Mouse (Mus musculus): ENCODE data around the gene Dnase2b.

Dnase2b gene

DNA sequence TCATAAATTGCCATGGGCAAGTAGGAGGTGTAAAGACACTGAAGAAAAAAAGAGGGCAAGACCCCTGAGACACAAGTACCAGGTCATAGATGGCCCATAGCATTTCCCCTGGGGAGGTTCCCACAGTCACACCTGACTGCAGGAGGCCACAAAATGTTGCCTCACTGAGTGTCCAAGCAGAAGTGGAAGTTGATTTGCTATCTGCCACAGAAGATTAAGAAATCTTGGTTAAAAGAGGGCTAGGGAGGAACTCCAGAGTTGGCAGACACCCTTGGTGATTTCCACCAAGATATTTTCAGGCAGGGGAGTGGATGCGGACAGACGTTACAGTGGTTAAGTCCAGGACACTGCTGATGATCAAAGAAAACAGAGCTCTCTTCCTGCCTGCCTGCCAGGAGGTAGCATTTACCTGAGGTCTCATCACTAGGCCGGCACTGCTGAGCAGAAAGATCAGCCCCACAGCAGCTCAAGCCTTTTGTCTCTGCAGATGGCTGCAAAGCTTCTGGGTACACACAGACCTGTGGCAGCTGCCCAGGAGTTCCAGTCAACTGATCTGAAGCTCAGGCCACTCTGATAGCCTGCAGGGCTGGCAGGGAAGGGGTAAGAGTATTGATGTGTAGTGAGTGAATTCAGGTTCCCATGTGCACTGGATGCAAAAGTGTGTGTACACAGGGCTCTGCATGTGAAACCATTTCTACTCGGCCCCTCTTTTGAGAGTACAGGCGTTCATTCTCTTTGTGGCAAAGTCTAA, 1.3 kb upstream of the Dnase2b start:
- no peak for DNase-seq (ENCODE audit: inconsistent ontology term)

DNA sequence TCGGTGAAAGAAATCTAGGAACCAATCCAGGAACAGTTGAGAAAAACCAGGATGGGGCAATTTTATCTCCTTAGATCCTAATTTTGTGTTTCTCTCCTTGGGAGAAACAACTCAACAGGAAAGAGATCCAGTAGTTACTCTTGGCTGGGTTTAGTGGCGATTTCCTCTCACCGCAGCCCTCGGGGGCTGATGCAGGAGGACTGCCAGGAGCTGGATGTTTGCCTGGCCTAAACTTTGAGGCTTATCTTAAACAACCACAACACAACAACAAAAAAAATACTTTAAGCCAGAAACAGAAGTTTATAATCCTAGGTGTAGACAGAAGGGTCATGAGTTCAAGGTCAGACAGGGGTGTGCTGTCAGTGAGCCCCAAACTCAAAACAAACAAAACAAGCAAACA, 3.6 kb downstream of the Dnase2b start:
- no peak for DNase-seq (ENCODE audit: inconsistent ontology term)

GRCm38 (mm10) chr3:146611261-146611660, 4.1 kb downstream of the Dnase2b start:
- DNase-seq (ENCODE audit: inconsistent ontology term): no peak

GRCm38 (mm10) chr3:146610322-146610721, 5.1 kb downstream of the Dnase2b start:
- no peak for DNase-seq (ENCODE audit: inconsistent ontology term)

DNA sequence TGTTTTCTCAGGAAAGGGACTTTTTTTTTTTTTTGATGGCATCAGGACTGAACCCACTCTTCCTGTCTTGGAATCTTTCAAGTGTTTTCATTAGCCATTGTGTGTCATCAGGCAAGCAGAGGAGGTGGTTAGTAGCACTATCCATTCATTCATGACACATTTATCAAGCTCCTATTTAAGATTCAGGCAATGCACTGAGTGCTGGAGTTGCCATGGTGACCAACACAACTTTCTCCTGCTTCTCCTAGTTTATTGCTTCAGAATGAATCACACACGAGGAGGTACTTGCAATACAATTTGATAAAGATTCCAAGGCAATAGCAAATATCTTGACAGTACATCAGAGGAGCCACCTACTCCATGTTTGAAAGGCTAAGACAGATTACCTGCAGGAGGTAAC, 8.0 kb downstream of the Dnase2b start:
- peak; percentile 79 for DNase-seq (ENCODE audit: inconsistent ontology term)

DNA sequence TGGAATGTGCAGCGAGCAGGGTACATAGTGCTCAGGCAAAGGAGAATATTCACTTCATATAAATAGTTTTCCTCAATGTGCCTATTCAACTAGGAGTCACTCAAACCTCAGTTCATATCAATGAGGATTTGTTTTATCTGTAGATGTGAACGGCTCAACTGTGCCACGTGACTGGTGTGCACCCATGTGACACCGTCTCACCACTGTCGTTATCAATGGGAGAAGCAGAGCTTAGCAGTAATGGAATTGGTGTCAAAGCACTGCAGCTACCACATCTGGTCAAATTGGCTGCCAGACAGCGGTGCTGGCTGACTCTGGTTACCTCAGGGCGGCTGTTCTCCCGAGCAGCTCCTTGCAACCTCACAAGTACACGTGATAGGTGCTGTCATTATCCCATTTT, 10.7 kb downstream of the Dnase2b start:
- no peak for DNase-seq (ENCODE audit: inconsistent ontology term)

DNA sequence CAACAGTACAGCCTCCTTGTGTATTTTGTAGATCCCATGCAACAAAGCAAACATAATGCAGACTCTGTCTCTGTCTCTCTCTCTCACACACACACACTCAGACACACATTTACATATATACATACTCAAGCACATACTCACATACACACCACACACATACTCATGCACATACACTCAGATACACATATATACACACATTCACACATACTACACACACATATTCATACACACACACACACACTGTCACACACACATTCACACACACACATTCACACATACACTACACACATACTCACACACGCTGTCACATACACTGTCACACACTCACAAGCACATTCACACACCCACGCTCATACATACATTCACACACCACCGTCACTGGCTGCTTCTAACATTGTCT, 12.9 kb downstream of the Dnase2b start:
- DNase-seq (ENCODE audit: inconsistent ontology term): no peak

GRCm38 (mm10) chr3:146601205-146601604, 14.2 kb downstream of the Dnase2b start:
- no peak for DNase-seq (ENCODE audit: inconsistent ontology term)

DNA sequence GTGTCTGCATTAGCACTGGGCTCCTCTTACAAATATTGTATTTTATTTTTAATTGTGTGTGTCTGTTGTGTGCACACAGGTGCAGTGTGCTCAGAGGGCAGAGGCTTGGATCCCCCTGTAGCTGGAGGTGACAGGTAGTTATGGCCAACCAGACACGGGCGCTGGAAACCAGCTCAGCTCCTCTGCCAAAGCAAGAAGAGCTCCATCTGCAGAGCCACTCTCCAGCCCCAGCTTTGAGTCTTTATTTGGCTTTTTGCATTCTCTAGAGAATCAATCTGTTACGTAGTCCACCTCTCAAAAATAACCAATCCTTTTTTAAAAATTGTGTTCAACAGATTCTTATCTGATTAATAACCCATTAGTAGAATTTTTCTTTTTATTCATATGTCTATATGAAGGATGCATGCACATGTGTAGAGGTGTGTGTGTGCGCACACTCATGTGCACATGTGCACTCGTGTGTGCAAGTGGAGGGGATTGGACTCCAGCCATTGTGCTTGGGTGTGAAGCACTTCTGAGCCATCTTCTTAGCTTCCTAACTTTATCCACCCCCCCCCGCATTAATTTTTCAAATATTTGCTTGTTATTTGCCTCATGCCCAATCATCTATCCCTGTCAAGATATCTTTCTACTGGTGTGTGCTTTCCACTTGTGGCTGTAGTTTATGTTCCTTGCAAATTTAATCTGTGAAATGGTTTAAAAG, 16.0 kb downstream of the Dnase2b start:
- no peak for DNase-seq (ENCODE audit: inconsistent ontology term)

GRCm38 (mm10) chr3:146598411-146598810, 17.0 kb downstream of the Dnase2b start:
- no peak for DNase-seq (ENCODE audit: inconsistent ontology term)

DNA sequence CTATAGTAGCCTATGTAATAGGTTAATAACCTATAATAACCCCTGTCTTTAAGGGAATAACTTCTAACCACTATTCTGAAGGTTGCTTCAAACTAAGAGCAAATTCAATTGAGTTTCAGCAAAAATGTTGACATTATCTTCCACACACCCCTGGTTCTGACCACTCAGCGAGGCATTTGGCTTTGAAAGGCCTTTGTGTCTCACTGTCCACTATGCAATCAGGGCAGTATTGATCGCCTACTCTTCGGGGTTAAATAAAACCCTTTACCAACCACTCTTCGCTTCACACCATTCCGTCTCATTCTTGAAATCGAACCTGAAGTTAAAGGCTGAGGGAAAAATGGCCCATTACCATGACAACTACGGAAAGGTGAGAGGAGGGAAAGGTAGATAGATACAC, 18.5 kb downstream of the Dnase2b start:
- no peak for DNase-seq (ENCODE audit: inconsistent ontology term)

- DNase-seq (ENCODE audit: inconsistent ontology term): no peak
Measured at GRCm38 (mm10) chr3:146596387-146596786, 19.0 kb downstream of the Dnase2b start.

DNA sequence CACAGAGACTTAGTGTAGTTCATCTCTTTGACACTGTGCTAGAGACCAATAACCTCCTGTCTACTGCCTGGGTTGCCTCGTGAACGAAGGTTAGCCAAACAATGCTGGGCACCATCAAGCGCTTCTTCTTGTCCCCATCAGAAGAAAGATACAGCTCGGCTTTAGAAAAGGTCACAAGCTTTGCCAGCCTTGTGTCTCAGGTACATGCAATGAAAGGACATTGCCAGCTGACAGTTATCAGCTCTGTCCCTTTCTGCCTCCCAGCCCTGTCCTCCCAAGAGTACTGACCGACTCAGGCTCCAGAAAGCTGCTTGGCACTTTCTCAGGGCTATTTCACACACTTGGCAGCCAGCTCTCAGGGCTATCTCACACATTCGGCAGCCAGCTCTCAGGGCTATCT, 20.0 kb downstream of the Dnase2b start:
- DNase-seq (ENCODE audit: inconsistent ontology term): no peak

DNA sequence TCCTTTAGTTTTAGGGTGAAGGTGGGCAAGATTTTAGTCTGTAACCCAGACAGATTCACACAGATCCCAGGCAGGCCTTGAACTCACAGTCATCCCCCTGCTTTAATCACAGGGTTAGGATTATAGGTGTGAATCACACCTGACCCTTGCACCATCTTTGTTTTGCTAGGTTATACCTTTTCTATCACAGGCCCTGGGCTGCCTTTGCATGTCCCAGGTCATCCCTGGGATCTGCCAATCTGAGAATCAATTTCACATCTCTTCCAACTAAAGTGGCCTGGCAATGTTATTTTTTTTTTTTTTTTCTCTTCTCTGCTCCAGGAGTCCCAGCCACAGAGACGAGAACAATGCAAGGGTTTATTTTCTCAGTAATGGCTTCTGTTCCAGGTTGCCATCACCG, 23.8 kb downstream of the Dnase2b start:
- no peak for DNase-seq (ENCODE audit: inconsistent ontology term)

GRCm38 (mm10) chr3:146591159-146591558, 24.2 kb downstream of the Dnase2b start:
- no peak for DNase-seq (ENCODE audit: inconsistent ontology term)

GRCm38 (mm10) chr3:146589523-146589922, 25.9 kb downstream of the Dnase2b start:
- DNase-seq (ENCODE audit: inconsistent ontology term): no peak

DNA sequence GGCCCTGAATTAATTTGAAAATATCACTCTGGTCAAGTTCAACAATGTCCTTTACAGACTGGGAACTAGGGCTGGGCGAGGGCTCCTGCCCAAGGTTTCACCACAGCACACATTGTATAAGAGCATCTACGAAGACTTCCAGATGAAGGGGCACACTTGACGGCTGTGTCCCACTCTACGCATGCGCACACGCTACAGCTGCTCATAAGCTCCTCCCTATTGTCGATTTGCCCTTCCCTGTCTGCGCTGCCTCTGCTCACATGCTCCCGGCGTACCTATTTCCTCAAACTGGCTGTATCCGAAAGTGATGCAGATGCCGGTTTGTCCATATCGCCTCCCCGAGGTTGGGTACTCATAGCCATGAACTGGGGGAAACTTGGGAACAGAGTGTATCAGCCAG, 28.8 kb downstream of the Dnase2b start:
- DNase-seq (ENCODE audit: inconsistent ontology term): no peak

DNA sequence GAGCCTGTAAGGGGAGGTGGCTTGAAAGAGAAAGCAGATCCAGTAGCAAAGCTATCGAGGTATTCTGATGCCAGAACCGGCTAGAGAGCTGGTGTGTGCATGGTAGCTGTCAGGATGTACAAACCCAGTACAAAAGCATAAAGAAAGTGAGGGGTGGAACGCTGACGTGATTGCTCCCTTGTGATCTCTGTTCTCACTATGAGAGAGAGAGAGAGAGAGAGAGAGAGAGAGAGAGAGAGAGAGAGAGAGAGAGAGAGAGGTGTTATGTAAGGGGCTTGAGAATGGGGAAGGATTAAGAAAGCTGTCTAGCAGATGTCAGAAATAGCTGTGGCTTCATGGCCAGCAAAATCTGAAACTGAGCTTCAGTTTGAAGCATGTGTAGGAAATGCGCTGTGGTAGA, 31.5 kb downstream of the Dnase2b start:
- no peak for DNase-seq (ENCODE audit: inconsistent ontology term)

- no peak for DNase-seq (ENCODE audit: inconsistent ontology term)
Measured at GRCm38 (mm10) chr3:146583478-146583877, 31.9 kb downstream of the Dnase2b start.

GRCm38 (mm10) chr3:146580039-146580729, 35.2 kb downstream of the Dnase2b start:
- no peak for DNase-seq (ENCODE audit: inconsistent ontology term)

- DNase-seq (ENCODE audit: inconsistent ontology term): no peak
Measured at GRCm38 (mm10) chr3:146577591-146577990, 37.8 kb downstream of the Dnase2b start.

DNA sequence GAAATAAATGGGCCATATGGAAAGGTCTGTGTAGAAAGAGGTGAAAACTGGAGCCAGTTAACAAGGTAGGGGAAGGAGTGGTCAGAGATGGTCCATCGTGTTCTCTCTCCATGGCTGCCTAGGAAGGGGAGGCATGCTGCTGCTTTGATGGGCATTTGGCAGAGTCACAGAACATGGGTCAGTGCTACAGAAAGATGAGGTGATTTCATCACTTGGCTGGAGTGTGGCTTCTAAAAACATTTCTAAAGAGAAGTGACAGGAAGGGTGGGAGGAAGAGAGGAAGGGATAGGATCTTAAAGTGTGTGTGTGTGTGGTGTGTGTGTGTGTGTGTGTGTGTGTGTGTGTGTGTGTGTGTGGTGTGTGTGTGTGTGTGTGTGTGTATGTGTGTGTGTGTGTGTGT, 44.1 kb downstream of the Dnase2b start:
- DNase-seq (ENCODE audit: inconsistent ontology term): peak; percentile 28

- peak; percentile 12 for DNase-seq (ENCODE audit: inconsistent ontology term)
Measured at GRCm38 (mm10) chr3:146570939-146571338, 44.5 kb downstream of the Dnase2b start.

All from Muller cell, postnatal 12 days (primary cell).